Mouse (Mus musculus) liver, postnatal 0 days (tissue): Measurements from ENCODE around the gene Esrra.

Experiments used
- CTCF ChIP-seq: sonication (generic); IDR thresholded peaks from 2 replicates; pipeline ENCODE4 v1.5.1; 2016; ENCODE audit warnings: antibody characterized with exemption, low read depth
- EP300 ChIP-seq: IDR thresholded peaks from 2 replicates; pipeline ENCODE4 v1.6.1; 2016; ENCODE audit warnings: antibody characterized with exemption, low read depth, mild to moderate bottlenecking

- no peak for TF ChIP-seq CTCF
- TF ChIP-seq EP300 = 0 out of 2 replicates have a peak, but pooled peaks have one; percentile 22
Observed at GRCm38 (mm10) chr19:6921647-6922567, at the start of gene Esrra.
